16 mouse cellular contexts compared by ENCODE assay signal in genomic region chr5:66244043-66244660, GRCm38 (mm10). TPM values are rescaled to one million over a fixed set of nuclear protein-coding genes. Genes with fewer than 3 reads are reported as not detected.
A peak's percentile ranks its signal among the peaks of the same experiment; 100 is the strongest.
DNase-seq lines count a peak whose midpoint lies in the region; ATAC-seq and TF ChIP-seq lines count a peak whose summit lies in the region.
"Had no signal": no experiment of that assay in that cellular context is flagged by ENCODE, and none has a peak within 500 bp of the region (broad histone marks: within the 10 kb centered on the region; RNA-seq: fewer than 3 reads in every experiment).

No protein-coding gene starts in this region.

- DNase-seq in embryo, embryonic 10.5 days (ENCODE audit: low spot score) = peak; percentile 36
- DNase-seq in forebrain, embryonic 11.5 days (ENCODE audit: low spot score) = peak; percentile 53
- no peak for DNase-seq in hindbrain, embryonic 14.5 days (ENCODE audit: low spot score)
- peak; percentile 63 for DNase-seq in midbrain, postnatal 0 days (ENCODE audit: low spot score)
- no peak for DNase-seq in T-cell, adult 2 months (ENCODE audit: low spot score)
- DNase-seq in heart, postnatal 36 days = no peak
- DNase-seq in thymus, postnatal 25 days = no peak
- DNase-seq: cerebellum, adult 2 months; kidney, postnatal 4 days; liver, postnatal 0 days; thymus, postnatal 4 days had no signal

- H3K27ac ChIP-seq in forebrain, embryonic 11.5 days (ENCODE audit: low read depth, low read length) = peak overlapping the region; percentile 4; the same call in 1 of the 2 replicates
- H3K27ac ChIP-seq in hindbrain, embryonic 14.5 days = peak overlapping the region; percentile 47
- H3K27ac ChIP-seq in midbrain, postnatal 0 days (ENCODE audit: low read depth, low read length) = peak overlapping the region; percentile 65; the same call in 1 of the 2 replicates
- H3K27ac ChIP-seq: embryonic facial prominence, embryonic 12.5 days; limb, embryonic 13.5 days; stomach, postnatal 0 days had no signal

- no peaks in the 10 kb centered on the region for H3K36me3 ChIP-seq in forebrain, embryonic 11.5 days (ENCODE audit: control insufficient read depth, insufficient read depth, low read length)
- H3K36me3 ChIP-seq in hindbrain, embryonic 14.5 days (replicated peaks; ENCODE audit: control insufficient read depth, insufficient read depth) = no peaks in the 10 kb centered on the region
- H3K36me3 ChIP-seq in midbrain, postnatal 0 days (ENCODE audit: insufficient read depth, low read length) = no peaks in the 10 kb centered on the region
- H3K36me3 ChIP-seq: embryonic facial prominence, embryonic 12.5 days; limb, embryonic 13.5 days had no signal

- H3K4me3 ChIP-seq in forebrain, embryonic 11.5 days (ENCODE audit: low read depth, low read length) = no peak overlapping the region
- no peak overlapping the region for H3K4me3 ChIP-seq in hindbrain, embryonic 14.5 days (replicated peaks; ENCODE audit: low read length)
- no peak overlapping the region for H3K4me3 ChIP-seq in midbrain, postnatal 0 days (ENCODE audit: low read depth, low read length)
- H3K4me3 ChIP-seq: embryonic facial prominence, embryonic 12.5 days; limb, embryonic 13.5 days had no signal

- H3K4me2 ChIP-seq in forebrain, embryonic 11.5 days (ENCODE audit: low read depth, low read length, severe bottlenecking) = no peak overlapping the region
- H3K4me2 ChIP-seq in hindbrain, embryonic 14.5 days (replicated peaks) = no peak overlapping the region
- no peak overlapping the region for H3K4me2 ChIP-seq in midbrain, postnatal 0 days (ENCODE audit: low read depth, low read length, poor library complexity, severe bottlenecking)
- H3K4me2 ChIP-seq: embryonic facial prominence, embryonic 12.5 days; limb, embryonic 13.5 days had no signal

- no peaks in the 10 kb centered on the region for H3K27me3 ChIP-seq in forebrain, embryonic 11.5 days (ENCODE audit: control insufficient read depth, insufficient read depth, low read length)
- H3K27me3 ChIP-seq in hindbrain, embryonic 14.5 days (ENCODE audit: control insufficient read depth, insufficient read depth, low read length) = no peaks in the 10 kb centered on the region
- no peaks in the 10 kb centered on the region for H3K27me3 ChIP-seq in midbrain, postnatal 0 days (ENCODE audit: insufficient read depth, low read length)
- H3K27me3 ChIP-seq: embryonic facial prominence, embryonic 12.5 days; limb, embryonic 13.5 days had no signal

- H3K9me3 ChIP-seq in forebrain, embryonic 11.5 days (ENCODE audit: control insufficient read depth, low read length) = no peaks in the 10 kb centered on the region
- no peaks in the 10 kb centered on the region for H3K9me3 ChIP-seq in hindbrain, embryonic 14.5 days (ENCODE audit: control insufficient read depth, low read length)
- H3K9me3 ChIP-seq in midbrain, postnatal 0 days (ENCODE audit: low read length) = no peaks in the 10 kb centered on the region
- H3K9me3 ChIP-seq: embryonic facial prominence, embryonic 12.5 days had no signal

- intact Hi-C loops in heart, postnatal 36 days (cut with DNase I) = no loop called here

- H3K4me1 ChIP-seq in forebrain, embryonic 11.5 days (replicated peaks; ENCODE audit: control insufficient read depth, insufficient read depth, low read length) = peaks cover 5% of the 10 kb centered on the region; the same call in 1 of the 2 replicates
- H3K4me1 ChIP-seq in hindbrain, embryonic 14.5 days (replicated peaks; ENCODE audit: control insufficient read depth, insufficient read depth, low read length) = peaks cover 10% of the 10 kb centered on the region; the same call in 1 of the 2 replicates
- H3K4me1 ChIP-seq in midbrain, postnatal 0 days (ENCODE audit: insufficient read depth, low read length) = peaks cover 5% of the 10 kb centered on the region; the same call in 1 of the 2 replicates
- H3K4me1 ChIP-seq: limb, embryonic 13.5 days had no signal

- 22% methylated on average over 6 of the region's 6 CpGs for WGBS in forebrain, embryonic 11.5 days
- WGBS in hindbrain, embryonic 14.5 days = 38% methylated on average over 6 of the region's 6 CpGs
- WGBS in midbrain, postnatal 0 days = 20% methylated on average over 6 of the region's 6 CpGs

- 0 out of 2 replicates have a peak overlapping the region, but pooled peaks have one; percentile 23 for H3K9ac ChIP-seq in forebrain, embryonic 11.5 days (ENCODE audit: low read length)
- H3K9ac ChIP-seq in hindbrain, embryonic 14.5 days = no peak overlapping the region
- no peak overlapping the region for H3K9ac ChIP-seq in midbrain, postnatal 0 days (replicated peaks; ENCODE audit: low read length, poor library complexity, severe bottlenecking)
- H3K9ac ChIP-seq: embryonic facial prominence, embryonic 12.5 days; limb, embryonic 13.5 days; liver, postnatal 0 days had no signal

- TF ChIP-seq CTCF in midbrain, postnatal 0 days (IDR thresholded peaks at IDR 0.05) = no peak

- ATAC-seq in forebrain, embryonic 11.5 days (replicated peaks; ENCODE audit: low FRiP score) = peak; percentile 58; the same call in 1 of the 2 replicates
- ATAC-seq in hindbrain, embryonic 14.5 days (ENCODE audit: low FRiP score) = peak; percentile 70; the same call in 1 of the 2 replicates
- peak; percentile 83 for ATAC-seq in midbrain, postnatal 0 days (ENCODE audit: low FRiP score)
- ATAC-seq: CD4-positive, CD25-positive, alpha-beta regulatory T cell, adult 4 months; liver, postnatal 0 days had no signal

RNA-seq across cellular contexts. Expression of gene Nsun7, which starts 15.5 kb away (rescaled TPM):
- polyA plus RNA-seq in forebrain, embryonic 11.5 days (2014; fragmentation: Nextera tagmentation; extraction: Ambion mirVana) = 0.79 and 1.1 TPM in 2 replicates
- polyA plus RNA-seq in hindbrain, embryonic 14.5 days (2014; fragmentation: Nextera tagmentation; extraction: Ambion mirVana) = 2.3 and 2.6 TPM in 2 replicates
- total RNA-seq in midbrain, postnatal 0 days (2014; rRNA removed) = 4.7 and 6.9 TPM in 2 replicates
- polyA plus RNA-seq in midbrain, postnatal 0 days (2015; fragmentation: Nextera tagmentation; extraction: Ambion mirVana) = 2.9 and 3.1 TPM in 2 replicates
- total RNA-seq in heart, postnatal 36 days (2021) = under 1 TPM in 1 of 2 experiments, not detected in 1; 0.08 TPM
- total RNA-seq: granulocyte monocyte progenitor cell, adult 5-6 weeks had no signal

Comparison
In these comparisons a context has a peak if more than half of its experiments do, and no peak if none do; other contexts are left out.
1. DNase-seq: peak in embryo, embryonic 10.5 days (single experiment), forebrain, embryonic 11.5 days (single experiment) and midbrain, postnatal 0 days (single experiment); none in hindbrain, embryonic 14.5 days (single experiment), T-cell, adult 2 months (single experiment), heart, postnatal 36 days (0 of 2) and thymus, postnatal 25 days (single experiment).
2. H3K27ac ChIP-seq: peak in every context shown above with its lines; median percentile 65 in midbrain, postnatal 0 days; 47 in hindbrain, embryonic 14.5 days; 4 in forebrain, embryonic 11.5 days.
3. Peak in every context shown above with its lines, with median percentiles within 50 percentile points of each other: ATAC-seq.